Mouse (Mus musculus): ENCODE measurements around the gene Bcl2l15. TPM values are rescaled to one million over a fixed set of nuclear protein-coding genes. Genes with fewer than 3 reads are reported as not detected.

Bcl2l15 gene
- polyA plus RNA-seq, 1 experiment from 2014 or later = 0.79 TPM

GRCm38 (mm10) chr3:103792566-103792965, 39.8 kb upstream of the Bcl2l15 start:
- WGBS = 67% methylated on average over 1 of the region's 1 CpGs
- H3K4me1 ChIP-seq (ENCODE audit: control insufficient read depth, insufficient read depth, low read length) = peaks cover 20% of the 10 kb centered on the region
- H3K27me3 ChIP-seq (ENCODE audit: control insufficient read depth, insufficient read depth, low read length) = no peaks in the 10 kb centered on the region; the same call in 1 of the 2 replicates
- no peak overlapping the region for H3K9ac ChIP-seq (replicated peaks; ENCODE audit: low read depth, low read length)
- H3K4me3 ChIP-seq (ENCODE audit: low read depth, low read length) = no peak overlapping the region
- H3K27ac ChIP-seq (ENCODE audit: low read depth, low read length) = no peak overlapping the region
- H3K36me3 ChIP-seq (ENCODE audit: control insufficient read depth, insufficient read depth, low read length) = no peaks in the 10 kb centered on the region
- no peak overlapping the region for H3K4me2 ChIP-seq (ENCODE audit: low read depth, low read length)
- no peaks in the 10 kb centered on the region for H3K9me3 ChIP-seq (ENCODE audit: control insufficient read depth, low read length)
- no peak for ATAC-seq (ENCODE audit: low read depth)

GRCm38 (mm10) chr3:103796389-103796788, 36.0 kb upstream of the Bcl2l15 start:
- Histone ChIP-seq H3K27me3 (ENCODE audit: control insufficient read depth, insufficient read depth, low read length) (no peaks in the 10 kb centered on the region; the same call in 1 of the 2 replicates), H3K4me3 (ENCODE audit: low read depth, low read length) (no peak overlapping the region), H3K4me2 (ENCODE audit: low read depth, low read length) (no peak overlapping the region), H3K9ac (replicated peaks; ENCODE audit: low read depth, low read length) (no peak overlapping the region), H3K4me1 (ENCODE audit: control insufficient read depth, insufficient read depth, low read length) (peaks cover 6% of the 10 kb centered on the region; the same call in 1 of the 2 replicates), H3K27ac (ENCODE audit: low read depth, low read length) (no peak overlapping the region), H3K9me3 (ENCODE audit: control insufficient read depth, low read length) (no peaks in the 10 kb centered on the region), H3K36me3 (ENCODE audit: control insufficient read depth, insufficient read depth, low read length) (no peaks in the 10 kb centered on the region)
- ATAC-seq (ENCODE audit: low read depth) = no peak
- WGBS = 63% methylated on average over 2 of the region's 2 CpGs

DNA sequence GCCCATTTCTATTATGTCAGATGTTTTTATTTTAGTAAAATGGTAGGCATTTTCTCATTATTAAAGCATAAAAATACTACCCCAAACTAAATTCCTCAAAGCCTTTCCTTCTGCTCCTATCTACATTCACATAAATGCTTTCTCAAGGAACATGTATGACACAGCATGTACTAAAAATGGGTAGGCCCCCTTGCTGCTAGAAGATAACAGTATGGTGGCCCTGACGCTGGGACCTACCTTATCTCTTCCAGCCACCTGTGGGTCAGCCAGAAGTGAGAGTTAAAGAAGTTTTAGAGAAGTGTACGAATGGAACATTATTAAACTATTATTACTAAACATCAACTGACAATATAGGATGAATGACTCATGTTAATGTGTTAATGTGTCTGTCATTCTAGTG, 32.9 kb upstream of the Bcl2l15 start:
- H3K4me3 ChIP-seq (ENCODE audit: low read depth, low read length) = no peak overlapping the region
- no peaks in the 10 kb centered on the region for H3K9me3 ChIP-seq (ENCODE audit: control insufficient read depth, low read length)
- H3K4me2 ChIP-seq (ENCODE audit: low read depth, low read length) = no peak overlapping the region
- H3K36me3 ChIP-seq (ENCODE audit: control insufficient read depth, insufficient read depth, low read length) = peaks cover 11% of the 10 kb centered on the region
- no peaks in the 10 kb centered on the region; the same call in 1 of the 2 replicates for H3K27me3 ChIP-seq (ENCODE audit: control insufficient read depth, insufficient read depth, low read length)
- WGBS = 79% methylated on average over 2 of the region's 2 CpGs
- H3K4me1 ChIP-seq (ENCODE audit: control insufficient read depth, insufficient read depth, low read length) = no peaks in the 10 kb centered on the region
- no peak overlapping the region for H3K9ac ChIP-seq (replicated peaks; ENCODE audit: low read depth, low read length)
- ATAC-seq (ENCODE audit: low read depth) = no peak
- no peak overlapping the region for H3K27ac ChIP-seq (ENCODE audit: low read depth, low read length)

- H3K27ac ChIP-seq (ENCODE audit: low read depth, low read length) = no peak overlapping the region
- no peaks in the 10 kb centered on the region for H3K9me3 ChIP-seq (ENCODE audit: control insufficient read depth, low read length)
- H3K36me3 ChIP-seq (ENCODE audit: control insufficient read depth, insufficient read depth, low read length) = peaks cover 19% of the 10 kb centered on the region
- H3K27me3 ChIP-seq (ENCODE audit: control insufficient read depth, insufficient read depth, low read length) = no peaks in the 10 kb centered on the region
- H3K9ac ChIP-seq (replicated peaks; ENCODE audit: low read depth, low read length) = no peak overlapping the region
- ATAC-seq (ENCODE audit: low read depth) = no peak
- no peak overlapping the region for H3K4me2 ChIP-seq (ENCODE audit: low read depth, low read length)
- 84% methylated on average over 10 of the region's 10 CpGs for WGBS
- H3K4me1 ChIP-seq (ENCODE audit: control insufficient read depth, insufficient read depth, low read length) = no peaks in the 10 kb centered on the region
- H3K4me3 ChIP-seq (ENCODE audit: low read depth, low read length) = no peak overlapping the region
Measured at GRCm38 (mm10) chr3:103801631-103802531, 30.5 kb upstream of the Bcl2l15 start.

DNA sequence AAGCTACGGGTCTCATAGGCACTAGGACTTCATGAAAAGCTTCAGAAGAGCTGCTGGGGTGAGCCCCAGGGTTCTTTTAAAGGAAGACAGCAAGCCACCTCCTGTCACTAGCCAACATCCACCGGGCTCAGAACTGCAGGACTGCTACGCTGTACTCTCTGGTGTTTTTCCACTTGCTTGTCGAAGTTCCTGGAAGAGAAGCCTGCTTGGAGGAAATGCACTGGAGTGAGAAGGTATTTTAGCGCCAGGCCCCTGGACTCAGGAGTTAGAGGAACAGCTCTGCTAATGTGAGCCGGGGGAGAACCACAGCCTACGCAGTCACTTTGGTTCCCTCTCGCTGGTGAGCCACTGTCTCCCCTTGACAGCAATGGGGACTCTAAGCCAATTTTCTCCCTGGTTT, 29.5 kb upstream of the Bcl2l15 start:
- no peak overlapping the region for H3K4me3 ChIP-seq (ENCODE audit: low read depth, low read length)
- no peak overlapping the region for H3K9ac ChIP-seq (replicated peaks; ENCODE audit: low read depth, low read length)
- no peaks in the 10 kb centered on the region for H3K9me3 ChIP-seq (ENCODE audit: control insufficient read depth, low read length)
- WGBS = 93% methylated on average over 8 of the region's 8 CpGs
- no peaks in the 10 kb centered on the region for H3K27me3 ChIP-seq (ENCODE audit: control insufficient read depth, insufficient read depth, low read length)
- H3K4me2 ChIP-seq (ENCODE audit: low read depth, low read length) = no peak overlapping the region
- peaks cover 22% of the 10 kb centered on the region for H3K36me3 ChIP-seq (ENCODE audit: control insufficient read depth, insufficient read depth, low read length)
- no peaks in the 10 kb centered on the region; the same call in 1 of the 2 replicates for H3K4me1 ChIP-seq (ENCODE audit: control insufficient read depth, insufficient read depth, low read length)
- no peak overlapping the region for H3K27ac ChIP-seq (ENCODE audit: low read depth, low read length)
- no peak for ATAC-seq (ENCODE audit: low read depth)

GRCm38 (mm10) chr3:103805671-103806070, 26.7 kb upstream of the Bcl2l15 start:
- Histone ChIP-seq H3K4me1 (ENCODE audit: control insufficient read depth, insufficient read depth, low read length) (peaks cover 4% of the 10 kb centered on the region; the same call in 1 of the 2 replicates), H3K4me2 (ENCODE audit: low read depth, low read length) (no peak overlapping the region), H3K36me3 (ENCODE audit: control insufficient read depth, insufficient read depth, low read length) (peaks cover 22% of the 10 kb centered on the region), H3K9ac (replicated peaks; ENCODE audit: low read depth, low read length) (no peak overlapping the region), H3K27ac (ENCODE audit: low read depth, low read length) (no peak overlapping the region), H3K9me3 (ENCODE audit: control insufficient read depth, low read length) (no peaks in the 10 kb centered on the region), H3K4me3 (ENCODE audit: low read depth, low read length) (no peak overlapping the region), H3K27me3 (ENCODE audit: control insufficient read depth, insufficient read depth, low read length) (no peaks in the 10 kb centered on the region)
- no peak for ATAC-seq (ENCODE audit: low read depth)
- WGBS = 91% methylated on average over 1 of the region's 1 CpGs

- Histone ChIP-seq H3K9ac (replicated peaks; ENCODE audit: low read depth, low read length) (peak within 1 kb of the TSS; percentile 76), H3K4me2 (ENCODE audit: low read depth, low read length) (peak within 1 kb of the TSS; percentile 83), H3K27ac (ENCODE audit: low read depth, low read length) (peak within 1 kb of the TSS; percentile 86), H3K36me3 (ENCODE audit: control insufficient read depth, insufficient read depth, low read length) (peaks cover 12% of the 10 kb centered on the region; the same call in 1 of the 2 replicates), H3K4me1 (ENCODE audit: control insufficient read depth, insufficient read depth, low read length) (peaks cover 4% of the 10 kb centered on the region; the same call in 1 of the 2 replicates), H3K9me3 (ENCODE audit: control insufficient read depth, low read length) (no peaks in the 10 kb centered on the region), H3K4me3 (ENCODE audit: low read depth, low read length) (peak within 1 kb of the TSS; percentile 73), H3K27me3 (ENCODE audit: control insufficient read depth, insufficient read depth, low read length) (no peaks in the 10 kb centered on the region)
- peak; percentile 99 for ATAC-seq (ENCODE audit: low read depth)
- WGBS = under 1% methylated on average over 62 of the region's 70 CpGs
Measured at GRCm38 (mm10) chr3:103808891-103809798, 23.3 kb upstream of the Bcl2l15 start, which contains the start of the genes Dclre1b, Ap4b1 and Gm43064. TSS of gene Dclre1b (minus strand) at chr3:103809444. TSS of gene Ap4b1 (plus strand) at chr3:103809520. TSS of gene Gm43064 (plus strand) at chr3:103809573.

GRCm38 (mm10) chr3:103809799-103810150, 22.6 kb upstream of the Bcl2l15 start:
- peaks cover 10% of the 10 kb centered on the region for H3K36me3 ChIP-seq (ENCODE audit: control insufficient read depth, insufficient read depth, low read length)
- no peaks in the 10 kb centered on the region for H3K9me3 ChIP-seq (ENCODE audit: control insufficient read depth, low read length)
- ATAC-seq (ENCODE audit: low read depth) = peak; percentile 62
- peak overlapping the region; percentile 73 for H3K4me3 ChIP-seq (ENCODE audit: low read depth, low read length)
- 4% methylated on average over 14 of the region's 14 CpGs for WGBS
- H3K4me2 ChIP-seq (ENCODE audit: low read depth, low read length) = peak overlapping the region; percentile 83
- peak overlapping the region; percentile 86 for H3K27ac ChIP-seq (ENCODE audit: low read depth, low read length)
- peaks cover 4% of the 10 kb centered on the region; the same call in 1 of the 2 replicates for H3K4me1 ChIP-seq (ENCODE audit: control insufficient read depth, insufficient read depth, low read length)
- no peaks in the 10 kb centered on the region for H3K27me3 ChIP-seq (ENCODE audit: control insufficient read depth, insufficient read depth, low read length)
- H3K9ac ChIP-seq (replicated peaks; ENCODE audit: low read depth, low read length) = peak overlapping the region; percentile 76

All from neural tube, embryonic 14.5 days (tissue).